Mouse (Mus musculus) liver, postnatal 0 days (tissue): ENCODE measurements around the gene Wfdc15b.

Source experiments
- CTCF ChIP-seq: sonication (generic); IDR thresholded peaks from 2 replicates; pipeline ENCODE4 v1.5.1; 2016; ENCODE audit warnings: antibody characterized with exemption, low read depth
- EP300 ChIP-seq: IDR thresholded peaks from 2 replicates; pipeline ENCODE4 v1.6.1; 2016; ENCODE audit warnings: antibody characterized with exemption, low read depth, mild to moderate bottlenecking

DNA sequence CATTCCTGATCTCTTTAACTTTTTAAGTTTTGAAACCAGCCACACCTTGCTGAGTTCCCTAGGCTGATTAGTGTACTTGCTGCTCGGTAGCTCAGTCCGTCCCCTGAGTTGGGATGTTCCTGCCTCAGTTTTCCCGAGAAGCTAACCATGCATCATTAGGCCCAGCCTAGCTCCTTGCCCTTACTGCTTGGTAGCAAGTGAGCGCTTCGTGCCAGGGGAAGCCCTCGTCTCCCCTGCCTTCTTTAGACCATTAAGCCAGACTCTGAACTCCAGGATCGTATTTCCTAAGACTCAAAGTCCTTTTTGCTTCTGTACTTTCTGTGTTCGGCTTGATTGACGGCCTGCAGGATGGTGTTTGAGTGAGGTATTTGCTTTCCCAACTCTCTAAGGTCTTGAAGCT lies 38.1 kb downstream of the Wfdc15b start:
- no peak for TF ChIP-seq CTCF
- TF ChIP-seq EP300 = no peak
